Mouse (Mus musculus) ES-Bruce4 (cell line): ENCODE measurements around the gene Cspg4.

Experiments used
- CTCF ChIP-seq: IDR thresholded peaks from one replicate; pipeline ENCODE4 v1.8.1; 2011; ENCODE audit warnings: low read depth, low read length
- EP300 ChIP-seq: IDR thresholded peaks from 2 replicates; pipeline ENCODE4 v1.6.1; 2011; ENCODE audit warnings: low read depth, low read length; ENCODE audit not compliant: insufficient read depth
- POLR2A ChIP-seq: IDR thresholded peaks from one replicate; pipeline ENCODE4 v1.8.1; 2011; ENCODE audit warnings: low read length; ENCODE audit not compliant: insufficient read depth

DNA sequence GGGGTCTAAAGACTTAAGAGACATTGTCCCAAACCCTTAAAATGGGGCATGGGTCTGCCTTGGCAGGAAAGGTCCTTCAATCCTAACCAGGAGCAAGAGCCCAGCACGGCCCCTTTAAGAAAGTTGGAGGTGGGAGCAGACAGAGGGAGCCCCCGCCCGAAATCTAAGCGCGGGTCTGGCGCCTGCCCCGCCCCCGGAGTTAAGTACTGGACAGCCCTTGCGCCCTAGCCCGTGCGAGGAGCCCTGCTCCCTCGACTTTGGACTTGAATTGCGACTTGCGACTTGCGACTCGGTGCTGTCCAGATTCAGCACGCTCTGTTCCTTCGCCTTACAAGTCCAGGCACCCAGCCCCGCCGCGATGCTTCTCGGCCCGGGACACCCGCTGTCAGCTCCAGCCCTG lies at the start of gene Cspg4:
- TF ChIP-seq CTCF (no peak), POLR2A (no peak), EP300 (no peak)
